Mouse (Mus musculus) ES-E14 (cell line): Measurements from ENCODE around the gene Epsti1. TPM values are rescaled to one million over a fixed set of nuclear protein-coding genes. Genes with fewer than 3 reads are reported as not detected.

Source experiments
- DNase-seq: peaks from one replicate; pipeline ENCODE4 v3.0.0-alpha.2; 2013; ENCODE audit warnings: low read depth, low spot score
- H3K27ac ChIP-seq: 2 replicates; pipeline ENCODE4 v1.5.1; 2012; ENCODE audit warnings: low read depth, mild to moderate bottlenecking, low read length, moderate library complexity, mixed read lengths; ENCODE audit not compliant: poor library complexity, insufficient read depth, severe bottlenecking
- H3K36me3 ChIP-seq: 2 replicates; pipeline ENCODE4 v1.6.1; 2012; ENCODE audit warnings: mild to moderate bottlenecking, low read length, moderate library complexity, mixed read lengths; ENCODE audit not compliant: control insufficient read depth, poor library complexity, insufficient read depth, severe bottlenecking
- H3K4me1 ChIP-seq, 2 experiments: fragments of 150-350 bp in 1 of 2; sonication (generic) in 1 of 2; 2 replicates each; pipeline ENCODE4 v1.6.1; 2012; ENCODE audit warnings: low read length in 2 of 2, mild to moderate bottlenecking in 1 of 2, mixed read lengths in 1 of 2; ENCODE audit not compliant: control insufficient read depth in 2 of 2, insufficient read depth in 2 of 2, poor library complexity in 1 of 2
- H3K4me3 ChIP-seq, 2 experiments: fragments of 150-350 bp in 1 of 2; sonication (generic) in 1 of 2; 2 replicates each; pipeline ENCODE4 v1.5.1; 2012; ENCODE audit warnings: low read length in 2 of 2, low read depth in 1 of 2, mild to moderate bottlenecking in 1 of 2, mixed read lengths in 1 of 2; ENCODE audit not compliant: insufficient read depth in 1 of 2, poor library complexity in 1 of 2, severe bottlenecking in 1 of 2
- H3K9ac ChIP-seq: 2 replicates; pipeline ENCODE4 v1.6.1; 2012; ENCODE audit warnings: low read depth, mild to moderate bottlenecking, low read length, mixed read lengths; ENCODE audit not compliant: poor library complexity, insufficient read depth, severe bottlenecking
- H3K9me3 ChIP-seq: fragments of 150-350 bp; sonication (generic); 2 replicates; pipeline ENCODE4 v1.6.1; 2012; ENCODE audit warnings: low read depth, mild to moderate bottlenecking, low read length; ENCODE audit not compliant: control insufficient read depth, insufficient read depth
- CHD2 ChIP-seq: IDR thresholded peaks from 2 replicates; pipeline ENCODE4 v1.6.1; 2014; ENCODE audit warnings: mild to moderate bottlenecking, low read depth, low read length, inconsistent platforms
- HCFC1 ChIP-seq: IDR thresholded peaks from 2 replicates; pipeline ENCODE4 v1.6.1; 2012; ENCODE audit warnings: low read length, inconsistent platforms, borderline replicate concordance; ENCODE audit not compliant: insufficient read depth
- MAFK ChIP-seq: IDR thresholded peaks from 2 replicates; pipeline ENCODE4 v1.6.1; 2014; ENCODE audit warnings: mild to moderate bottlenecking, low read depth, low read length, inconsistent platforms; ENCODE audit not compliant: insufficient read depth
- ZC3H11A ChIP-seq: IDR thresholded peaks from 2 replicates; pipeline ENCODE4 v1.6.1; 2012; ENCODE audit warnings: low read depth, mild to moderate bottlenecking, inconsistent platforms, low read length, borderline replicate concordance
- ZNF384 ChIP-seq: IDR thresholded peaks from 2 replicates; pipeline ENCODE4 v1.6.1; 2012; ENCODE audit warnings: low read depth, low read length, inconsistent platforms
- in situ Hi-C, 2 experiments: fragments of 600-800 bp; cut with MboI; formaldehyde crosslinking; loops; one replicate each; pipeline ENCODE4 v1.15.1; 2025; ENCODE audit warnings: low sequenced_read_pairs in 2 of 2, inconsistent platforms in 1 of 2; ENCODE audit not compliant: unreplicated experiment in 2 of 2
- total RNA-seq: library from RNA; depleted of rRNA; stranded (reverse); fragments of 300-350 nt; gene quantifications from 2 replicates; pipeline ENCODE4 v1.2.3, GENCODE M21; 2012

The Epsti1 gene
- total RNA-seq, 1 experiment: not detected

GRCm38 (mm10) chr14:77929139-77929678 lies 25.2 kb downstream of the Epsti1 start:
- Histone ChIP-seq H3K27ac (no peak overlapping the region), H3K9ac (no peak overlapping the region), H3K4me1 (0 out of 4 replicates have a peak, but pooled peaks cover 0 to 5% of the 10 kb centered on the region in 2 experiments), H3K36me3 (no peaks in the 10 kb centered on the region), H3K9me3 (no peaks in the 10 kb centered on the region), H3K4me3 (no peak overlapping the region)
- TF ChIP-seq CHD2 (no peak), ZNF384 (no peak), ZC3H11A (no peak), MAFK (no peak), HCFC1 (no peak)
- in situ Hi-C loops: loop anchor here in 1 of 2 experiments (25.0 kb wide), 1 partner anchor 792 kb away; no protein-coding TSS in a partner anchor
- no peak for DNase-seq

GRCm38 (mm10) chr14:77932150-77933047 lies 28.4 kb downstream of the Epsti1 start:
- no peaks in the 10 kb centered on the region for H3K36me3 ChIP-seq
- H3K9me3 ChIP-seq: no peaks in the 10 kb centered on the region
- 0 out of 4 replicates have a peak, but pooled peaks cover 0 to 5% of the 10 kb centered on the region in 2 experiments for H3K4me1 ChIP-seq
- H3K4me3 ChIP-seq: no peak overlapping the region
- H3K9ac ChIP-seq: no peak overlapping the region
- no peak for DNase-seq
- H3K27ac ChIP-seq: no peak overlapping the region
- no peak for TF ChIP-seq ZNF384
- no peak for TF ChIP-seq MAFK
- no peak for TF ChIP-seq ZC3H11A
- TF ChIP-seq HCFC1: no peak
- no peak for TF ChIP-seq CHD2
- in situ Hi-C loops: loop anchor here in 1 of 2 experiments (25.0 kb wide), 1 partner anchor 795 kb away; no protein-coding TSS in a partner anchor

GRCm38 (mm10) chr14:77933243-77933642 lies 29.2 kb downstream of the Epsti1 start:
- H3K9ac ChIP-seq: no peak overlapping the region
- 0 out of 4 replicates have a peak, but pooled peaks cover 0 to 5% of the 10 kb centered on the region in 2 experiments for H3K4me1 ChIP-seq
- H3K4me3 ChIP-seq: no peak overlapping the region
- no peaks in the 10 kb centered on the region for H3K9me3 ChIP-seq
- no peak overlapping the region for H3K27ac ChIP-seq
- no peak for DNase-seq
- in situ Hi-C loops: loop anchor here in 1 of 2 experiments (25.0 kb wide), 1 partner anchor 796 kb away; no protein-coding TSS in a partner anchor
- no peaks in the 10 kb centered on the region for H3K36me3 ChIP-seq
- TF ChIP-seq CHD2 (no peak), ZNF384 (no peak), ZC3H11A (no peak), MAFK (no peak), HCFC1 (no peak)

GRCm38 (mm10) chr14:77934431-77934830 lies 30.4 kb downstream of the Epsti1 start:
- Histone ChIP-seq H3K36me3 (no peaks in the 10 kb centered on the region), H3K9me3 (no peaks in the 10 kb centered on the region), H3K27ac (no peak overlapping the region), H3K4me3 (no peak overlapping the region), H3K4me1 (0 out of 4 replicates have a peak, but pooled peaks cover 0 to 5% of the 10 kb centered on the region in 2 experiments), H3K9ac (no peak overlapping the region)
- no peak for TF ChIP-seq HCFC1
- no peak for TF ChIP-seq CHD2
- TF ChIP-seq MAFK: no peak
- DNase-seq: no peak
- in situ Hi-C loops: loop anchor here in 1 of 2 experiments (25.0 kb wide), 1 partner anchor 797 kb away; no protein-coding TSS in a partner anchor
